Mouse (Mus musculus) ES-Bruce4 (cell line): ENCODE data around the gene Pah.

Experiments used
- CTCF ChIP-seq: IDR thresholded peaks from one replicate; pipeline ENCODE4 v1.8.1; 2011; ENCODE audit warnings: low read depth, low read length
- POLR2A ChIP-seq: IDR thresholded peaks from one replicate; pipeline ENCODE4 v1.8.1; 2011; ENCODE audit warnings: low read length; ENCODE audit not compliant: insufficient read depth

- TF ChIP-seq POLR2A (no peak), CTCF (no peak)
Observed at GRCm38 (mm10) chr10:87494176-87494575, 27.4 kb upstream of the Pah start.
